Mouse (Mus musculus) frontal cortex, postnatal 36 days (tissue): Measurements from ENCODE around the gene Dbn1.
A peak's percentile ranks its signal among the peaks of the same experiment; 100 is the strongest.

ENCODE experiments used
- DNase-seq, 2 experiments: peaks; one replicate each; pipeline ENCODE4 v3.0.0; 2022; ENCODE audit warnings: low spot score in 2 of 2

Gene Dbn1

DNA sequence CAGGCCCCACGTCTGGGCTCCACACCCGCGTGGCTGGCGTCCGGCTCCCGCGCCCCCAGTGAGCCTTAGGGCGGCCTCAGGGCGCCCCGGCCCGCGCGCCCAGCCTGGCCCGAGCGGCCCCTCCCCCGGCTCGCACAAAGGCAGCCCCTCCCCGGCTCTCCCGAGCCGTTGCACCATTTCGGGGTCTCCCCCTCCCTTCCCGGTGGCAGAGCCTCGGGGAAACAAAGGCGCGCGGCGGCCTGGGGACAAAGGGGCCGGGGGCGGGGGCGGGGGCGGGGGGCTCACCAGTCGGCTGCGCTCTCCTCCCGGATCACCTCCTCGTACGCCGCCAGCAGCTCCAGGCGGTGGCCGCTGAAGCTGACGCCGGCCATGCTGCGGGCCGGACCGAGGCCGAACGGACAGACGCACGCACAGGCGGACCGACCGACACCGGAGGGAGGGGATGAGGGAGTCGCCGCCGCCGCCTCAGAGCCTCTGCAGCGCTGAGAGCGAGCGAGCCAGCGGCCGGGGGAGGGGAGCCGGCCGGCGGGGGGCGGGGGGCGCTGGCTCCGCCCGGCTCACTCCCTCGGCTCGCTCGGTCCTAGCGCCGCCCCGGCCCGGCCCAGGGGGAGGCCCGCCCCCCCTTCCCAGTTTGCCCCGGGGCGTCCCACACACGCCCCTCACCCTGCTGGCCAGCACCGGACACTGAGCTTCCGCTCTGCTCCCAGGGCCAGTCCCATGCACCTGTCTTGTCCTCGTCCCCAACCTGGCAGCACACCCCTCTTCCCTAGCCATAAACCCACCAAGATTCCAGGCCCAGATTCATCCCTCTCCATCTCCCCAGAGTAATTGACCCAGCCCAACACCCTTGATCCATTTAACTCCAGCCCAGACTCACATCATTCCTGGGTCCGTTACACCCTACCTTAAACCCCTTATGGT, at the start of gene Dbn1:
Gene Dbn1, minus strand, starts transcription at position 534 of the 921 bp plus-strand sequence.
- peak in 1 of 2 experiments; percentile 50 for DNase-seq

DNA sequence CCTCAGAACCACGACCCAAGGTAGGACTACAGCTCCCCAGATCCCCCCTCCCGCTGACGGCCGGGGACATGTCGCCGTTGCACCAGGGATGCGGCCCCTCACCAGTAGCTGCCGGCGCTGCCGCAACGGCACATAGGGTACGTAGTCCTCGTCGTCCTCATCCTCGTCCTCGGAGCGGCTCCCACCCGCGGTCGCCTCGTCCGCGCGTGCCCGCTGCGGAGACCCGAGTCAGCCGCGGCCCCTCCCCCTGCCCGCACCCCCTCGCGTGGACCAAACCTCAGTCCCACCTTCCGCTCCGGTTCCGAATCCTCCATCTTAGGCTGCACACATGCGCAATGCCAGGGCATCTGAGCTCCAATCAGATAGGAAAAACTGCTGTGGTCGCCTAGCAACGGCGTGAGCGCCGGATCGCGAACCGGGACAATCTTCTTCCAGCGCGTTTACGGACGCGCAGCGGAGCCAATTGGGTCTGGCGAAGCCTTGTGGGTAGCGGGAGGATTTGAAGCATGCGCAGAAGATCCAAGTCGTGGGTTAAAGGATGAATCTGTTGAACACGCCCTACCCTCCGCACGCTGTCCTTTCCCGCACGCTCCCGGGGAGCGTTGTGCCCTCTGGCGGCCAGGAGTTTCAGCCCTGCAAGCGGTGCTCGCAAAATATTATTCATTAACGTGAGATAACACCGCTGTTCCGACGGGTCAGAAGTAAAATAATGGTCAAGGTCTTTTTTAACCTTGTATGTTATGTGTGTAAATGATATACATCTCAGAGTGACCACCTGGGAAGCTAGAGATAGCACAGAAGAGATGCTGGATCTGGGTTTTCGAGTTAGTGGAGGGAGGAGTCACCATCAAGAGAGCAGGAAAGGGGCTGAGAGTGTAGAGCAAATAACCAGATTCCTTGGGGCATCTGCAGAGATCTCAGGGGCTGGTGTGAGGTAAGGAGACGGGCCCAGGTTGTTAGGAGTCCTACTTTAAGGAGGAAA, 48.6 kb upstream of the Dbn1 start, which contains the start of gene Ddx41:
Gene Ddx41, minus strand, starts transcription at position 465 of the 982 bp plus-strand sequence.
- DNase-seq, result peak; percentile 100

DNA sequence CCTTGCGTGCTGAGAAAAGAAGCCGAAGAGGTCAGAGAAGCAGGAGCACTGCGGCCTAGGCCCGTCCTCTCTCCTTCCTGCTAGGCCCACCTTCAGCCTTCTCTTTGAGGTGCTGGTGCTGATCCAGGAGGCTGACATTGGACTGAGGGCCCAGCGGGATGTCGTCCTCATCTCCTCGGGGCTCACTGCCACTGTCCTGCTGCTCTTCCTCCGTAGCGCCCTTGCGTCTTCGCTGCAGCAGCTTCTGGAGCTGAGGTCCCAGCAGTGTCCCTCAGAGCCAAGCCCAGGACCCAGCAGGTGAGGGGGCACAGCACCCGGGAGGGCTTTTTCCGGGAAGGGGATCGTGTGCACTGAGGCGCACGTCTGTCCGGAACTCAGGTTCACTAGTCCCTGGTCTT, 47.9 kb upstream of the Dbn1 start:
- DNase-seq, result no peak

DNA sequence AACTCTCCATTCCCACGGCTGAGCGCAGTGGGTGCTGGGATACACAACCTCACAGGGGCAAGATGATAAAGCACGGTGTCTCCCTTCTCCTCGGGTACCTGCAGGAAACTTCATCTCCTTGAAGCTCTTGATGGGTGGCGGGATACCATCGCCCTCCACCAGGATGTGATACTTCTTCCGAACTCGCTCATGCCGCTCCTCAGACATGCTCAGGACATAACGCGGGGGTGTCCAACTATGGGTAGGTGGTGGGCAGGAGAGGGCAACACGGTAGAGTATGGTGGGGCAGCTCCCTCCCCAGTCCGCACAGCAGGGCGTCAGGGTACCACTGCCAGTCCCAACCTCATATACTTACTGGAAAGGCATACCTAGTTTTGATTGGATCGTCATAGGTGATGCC, 47.3 kb upstream of the Dbn1 start:
- DNase-seq, result no peak

DNA sequence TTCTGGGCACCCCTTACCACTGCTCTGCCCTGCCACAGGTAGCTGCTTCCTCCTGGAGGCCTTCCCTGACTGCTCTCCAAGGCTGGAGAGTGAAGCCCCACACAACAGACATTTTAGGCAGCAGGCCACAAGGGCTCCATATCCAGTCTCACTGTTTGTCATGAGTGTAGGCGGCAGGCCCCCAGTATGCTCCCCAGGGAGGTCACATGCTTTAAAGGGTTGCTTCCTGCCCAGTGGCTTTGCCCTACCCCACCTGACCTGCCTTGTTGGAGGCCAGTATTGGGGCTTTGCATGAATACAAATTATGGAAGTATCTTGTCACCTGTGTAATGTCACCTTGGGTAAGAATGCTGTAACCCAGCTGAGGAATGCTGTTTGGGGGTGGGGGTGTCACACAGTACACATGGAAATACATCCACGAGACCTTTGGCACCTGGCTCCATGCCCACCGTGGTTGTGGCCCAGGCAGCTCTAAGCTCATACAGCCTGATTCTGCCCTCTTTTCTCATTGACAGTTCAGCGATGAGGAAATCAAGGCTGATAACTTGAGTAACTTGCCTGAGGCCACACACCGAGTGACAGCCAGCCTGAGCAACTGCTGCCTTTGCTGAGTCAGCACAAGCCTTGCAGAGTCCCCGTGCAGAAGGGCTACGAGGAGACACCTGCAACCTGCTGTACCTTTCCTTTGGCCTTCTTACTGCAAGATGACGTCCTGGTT, 41.4 kb upstream of the Dbn1 start, which contains the start of gene Dok3:
Gene Dok3, minus strand, starts transcription at position 99 of the 718 bp plus-strand sequence.
- DNase-seq, result no peak

DNA sequence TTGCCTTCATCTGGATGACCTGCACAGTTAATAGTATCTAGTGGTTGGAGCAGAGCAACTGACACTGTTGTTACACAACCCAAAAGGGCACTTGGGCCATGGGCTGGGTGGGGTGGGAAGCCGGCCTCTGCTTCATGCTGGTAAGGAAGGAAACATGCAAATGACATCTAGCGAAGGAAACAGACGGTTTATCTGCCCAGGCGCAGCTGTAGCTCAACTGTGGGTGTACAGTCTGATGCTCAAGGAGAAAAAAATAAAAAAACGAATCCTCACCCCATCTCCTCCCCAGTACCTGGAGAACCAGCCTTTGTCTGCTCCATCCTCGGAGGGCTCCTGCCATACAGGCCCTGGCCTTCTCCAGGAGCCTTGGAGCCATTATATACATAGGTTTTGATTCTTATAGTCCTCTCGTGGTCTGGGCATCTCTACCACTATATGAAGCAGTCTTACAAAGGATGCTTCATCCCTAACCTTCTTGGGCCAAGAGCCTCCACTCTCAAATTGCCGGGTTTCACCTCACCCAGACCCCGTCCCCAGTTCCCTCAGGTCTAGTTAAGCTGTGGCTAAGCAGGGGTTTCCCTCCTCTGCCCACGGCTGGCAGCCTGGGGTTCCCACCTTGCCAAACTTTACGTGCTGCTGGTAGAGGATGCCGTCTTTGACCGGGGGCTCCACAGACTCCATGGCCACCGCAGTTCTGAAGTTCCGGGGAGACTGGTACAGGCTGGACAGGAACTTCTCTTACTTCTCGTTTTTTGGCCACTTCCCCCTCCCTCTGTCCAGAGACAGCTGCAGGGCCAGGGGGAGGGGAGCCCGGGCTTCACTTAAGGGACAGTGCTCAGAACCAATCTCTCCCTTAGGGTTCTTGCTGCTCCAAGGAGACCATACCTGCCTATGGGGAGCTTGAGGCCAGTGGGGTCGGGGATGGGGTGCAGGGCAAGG, 40.2 kb upstream of the Dbn1 start:
- peak in 1 of 2 experiments; percentile 35 for DNase-seq

DNA sequence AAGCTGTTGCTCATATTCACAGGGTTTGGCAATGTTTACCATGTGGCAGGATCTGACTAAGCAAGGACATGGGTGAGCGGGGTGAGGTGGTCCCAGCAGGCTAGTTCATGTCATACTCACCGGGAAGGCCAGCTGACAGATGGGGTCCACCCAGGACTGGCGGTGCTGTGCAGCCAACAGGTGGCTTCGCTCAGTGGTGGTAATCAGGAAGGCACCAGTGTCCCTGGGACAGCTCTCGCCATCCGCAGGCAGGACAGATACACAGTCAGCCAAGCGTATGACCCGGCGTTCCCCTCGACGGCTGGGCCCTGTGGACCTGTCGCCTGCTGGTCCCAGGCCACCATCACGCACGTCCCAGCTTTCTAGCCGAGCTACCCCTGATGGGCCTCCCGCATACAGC, 39.3 kb upstream of the Dbn1 start:
- no peak for DNase-seq

DNA sequence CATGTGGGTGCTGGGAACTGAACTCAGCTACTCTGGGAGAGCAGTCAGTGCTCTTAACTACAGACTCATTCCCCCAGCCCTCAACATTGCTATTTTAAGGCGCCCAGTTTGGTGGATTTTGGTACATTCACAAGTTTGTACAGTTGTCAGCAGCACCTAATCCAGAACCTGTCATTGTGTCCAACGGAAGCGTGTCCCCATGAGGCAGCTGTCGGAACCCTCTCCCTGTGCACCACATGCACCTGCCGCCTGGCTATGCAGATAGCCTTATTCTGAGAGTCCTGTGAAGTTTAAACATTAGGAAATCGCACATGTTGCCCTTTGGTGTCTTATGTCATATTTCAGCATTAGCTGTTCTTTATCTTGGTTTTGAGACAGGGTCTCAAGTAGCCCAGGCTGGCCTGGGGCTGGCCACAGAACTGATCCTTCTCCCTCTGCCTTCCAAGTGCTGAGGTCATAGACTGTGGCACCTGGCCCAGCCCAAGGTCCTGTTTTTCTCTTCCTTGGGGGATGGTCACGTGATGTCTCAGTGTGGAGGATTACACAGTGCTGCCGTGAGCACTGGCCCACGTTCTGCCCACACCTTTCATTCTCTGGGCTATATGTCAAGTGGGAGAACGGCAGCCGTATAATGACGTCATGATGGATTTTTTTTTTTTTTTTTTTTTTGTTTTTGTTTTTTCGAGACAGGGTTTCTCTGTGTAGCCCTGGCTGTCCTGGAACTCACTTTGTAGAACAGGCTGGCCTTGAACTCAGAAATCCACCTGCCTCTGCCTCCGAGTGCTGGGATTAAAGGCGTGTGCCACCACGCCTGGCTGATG, 38.0 kb upstream of the Dbn1 start:
- DNase-seq, result no peak

DNA sequence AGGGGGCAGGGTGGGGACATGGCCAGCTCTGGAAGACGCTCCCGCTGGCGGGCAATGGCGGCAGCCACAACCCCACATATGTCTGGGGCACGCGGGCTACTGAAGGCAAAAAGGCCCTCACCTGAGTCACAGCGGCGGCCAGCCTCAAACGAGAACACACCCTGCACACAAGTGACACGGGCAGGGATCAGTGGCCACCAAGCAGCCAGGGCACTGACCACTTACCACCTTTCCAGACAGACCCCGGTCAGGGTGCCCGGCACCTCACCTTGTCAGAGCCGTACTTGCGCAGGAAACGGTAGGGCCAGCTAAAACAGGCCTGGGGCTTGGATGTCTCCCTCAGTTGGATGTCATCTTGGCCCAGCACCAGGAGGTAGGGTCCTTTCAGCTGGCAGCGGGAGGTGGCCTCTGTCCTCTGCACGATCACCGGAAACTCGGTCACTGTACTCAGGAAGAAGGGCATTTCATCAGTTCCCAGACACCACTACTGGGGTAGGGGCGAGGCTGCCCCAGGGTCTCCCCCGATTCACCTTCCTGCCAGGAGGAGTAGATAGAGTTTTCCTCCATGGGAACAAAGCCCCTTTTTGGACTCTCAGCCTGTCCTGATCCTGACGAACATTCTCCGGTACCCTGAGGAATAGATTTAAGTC, 36.2 kb upstream of the Dbn1 start:
- DNase-seq, result no peak

DNA sequence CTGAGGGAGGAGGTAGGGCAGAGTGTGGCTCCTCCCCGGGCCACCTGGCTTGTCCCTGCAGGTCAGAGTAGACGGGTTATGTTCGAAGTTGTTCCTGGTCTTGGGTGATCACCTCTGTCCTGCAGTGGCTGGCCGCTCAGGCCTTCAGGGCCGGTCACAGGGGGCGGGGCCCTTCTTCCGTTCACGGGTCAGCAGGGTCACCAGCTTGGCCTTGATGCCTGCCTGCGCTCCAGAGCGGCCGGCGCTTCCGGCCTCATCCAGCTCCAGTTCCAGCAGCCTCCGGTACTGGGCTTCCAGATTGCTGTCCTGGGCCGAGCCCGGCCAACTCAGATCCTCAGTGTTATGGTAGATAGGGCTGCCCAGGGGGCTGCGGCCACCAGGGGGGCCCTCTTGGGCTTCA, 35.4 kb upstream of the Dbn1 start:
- no peak for DNase-seq

DNA sequence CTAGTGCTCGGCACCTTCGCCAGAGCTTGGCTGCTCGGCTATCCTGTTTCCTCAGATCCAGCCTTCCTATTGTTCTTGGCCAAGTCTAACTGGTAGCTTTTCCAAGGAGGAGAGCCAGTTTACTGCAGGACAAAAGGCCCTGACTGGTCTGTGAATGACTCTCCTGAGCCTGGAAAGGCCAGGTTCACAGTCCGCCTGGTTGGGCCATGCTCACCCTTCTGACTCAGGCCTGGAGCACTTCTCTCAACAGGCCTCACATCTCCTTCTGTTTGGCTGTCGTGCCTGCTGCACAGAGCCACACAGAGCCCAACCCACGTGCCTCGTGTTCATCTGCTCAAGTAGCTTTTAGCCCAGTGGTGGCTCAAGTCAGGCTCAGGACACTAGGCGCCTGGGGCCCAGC, 34.8 kb upstream of the Dbn1 start:
- no peak for DNase-seq

DNA sequence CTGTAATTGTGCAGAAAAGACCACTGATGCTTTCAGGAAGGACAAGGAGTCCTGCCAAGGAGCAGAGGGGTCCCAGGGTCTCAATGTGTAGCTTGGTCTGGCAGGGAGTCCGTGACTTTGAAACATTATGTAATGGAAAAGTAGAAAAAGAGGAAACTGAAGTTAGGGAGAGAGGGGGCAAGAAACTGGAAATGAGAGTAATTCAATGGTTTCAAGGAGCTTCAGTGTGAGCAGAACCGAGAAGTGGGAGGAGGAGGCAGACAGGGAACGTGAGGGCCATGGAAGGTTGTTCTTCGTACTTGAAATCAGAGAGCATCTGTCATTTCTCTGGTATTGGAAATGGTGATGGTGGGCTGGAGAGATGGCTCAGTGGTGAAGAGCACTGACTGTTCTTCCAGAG, 31.7 kb upstream of the Dbn1 start:
- no peak for DNase-seq

DNA sequence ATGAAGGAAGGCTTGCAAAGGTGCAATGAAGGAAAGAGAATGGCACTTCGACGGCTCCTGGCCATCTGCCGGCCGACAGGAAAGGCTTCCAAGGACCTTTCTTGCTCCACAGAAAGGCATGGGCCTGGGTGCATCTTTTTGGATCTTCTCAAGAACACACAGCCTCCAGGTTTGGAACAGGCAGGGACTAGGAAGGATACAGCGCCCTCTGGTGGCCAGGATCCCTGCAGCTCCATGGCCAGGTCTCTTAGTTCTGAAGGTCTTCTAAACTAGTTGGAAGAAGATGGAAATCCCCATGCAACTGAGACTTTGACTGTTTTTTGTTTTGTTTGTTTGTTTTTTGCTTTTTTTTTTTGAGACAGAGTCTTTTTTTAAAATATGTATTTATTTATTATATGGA, 29.0 kb upstream of the Dbn1 start:
- peak; percentile 87 to 94 for DNase-seq

DNA sequence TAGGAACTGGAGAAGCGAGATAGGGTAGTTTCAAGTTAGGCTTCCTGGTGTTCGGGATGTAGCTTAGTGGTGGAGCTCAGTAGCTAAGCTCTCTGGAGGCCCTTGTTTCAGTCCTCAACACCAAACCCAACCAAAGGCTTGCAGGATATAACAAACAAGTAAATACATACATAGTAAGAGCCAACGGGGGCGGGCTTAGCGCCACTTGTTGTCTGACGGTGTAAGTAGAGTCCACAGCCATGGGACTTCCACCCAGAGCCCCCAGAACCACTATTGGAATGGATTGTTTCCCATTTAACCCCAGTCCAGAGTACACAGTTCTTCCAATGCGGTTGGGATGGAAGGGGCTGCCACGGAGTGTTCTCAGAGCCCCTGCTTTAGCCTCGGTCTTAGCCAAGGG, 25.9 kb upstream of the Dbn1 start:
- DNase-seq, result no peak

DNA sequence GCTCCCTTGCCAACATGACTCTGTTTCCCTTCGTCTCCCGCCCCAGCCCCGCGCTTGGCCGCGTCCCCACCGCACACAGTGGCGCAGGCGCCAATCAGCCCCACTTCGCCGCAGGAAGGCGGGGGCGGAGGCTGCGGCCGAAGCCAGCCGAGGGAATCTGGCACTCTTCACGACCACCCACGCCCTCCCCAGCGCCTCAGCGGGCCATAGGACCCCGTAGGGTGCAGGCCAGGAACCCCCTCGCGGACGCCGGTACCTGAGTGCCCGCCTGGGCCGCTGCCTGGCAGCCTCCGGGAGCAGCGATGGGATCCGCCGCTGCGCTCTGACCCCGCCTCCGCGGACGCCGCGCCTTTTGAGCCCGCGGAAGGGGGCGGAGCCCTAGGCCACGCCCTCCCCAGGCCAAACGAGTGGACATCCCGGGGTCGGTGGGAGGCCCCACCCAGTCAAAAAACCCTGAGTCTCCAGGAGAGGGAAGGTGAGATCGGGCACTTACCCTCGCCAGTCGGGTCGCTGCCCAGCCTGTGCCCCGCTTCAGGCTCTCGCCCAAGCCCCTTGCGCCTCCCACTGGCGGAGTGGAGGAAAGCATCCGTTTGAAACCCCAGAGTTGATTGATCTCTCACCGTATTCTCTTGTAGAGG, 25.3 kb upstream of the Dbn1 start, which contains the start of gene Pdlim7:
Gene Pdlim7, minus strand, starts transcription at position 566 of the 638 bp plus-strand sequence.
- peak; percentile 84 to 86 for DNase-seq

DNA sequence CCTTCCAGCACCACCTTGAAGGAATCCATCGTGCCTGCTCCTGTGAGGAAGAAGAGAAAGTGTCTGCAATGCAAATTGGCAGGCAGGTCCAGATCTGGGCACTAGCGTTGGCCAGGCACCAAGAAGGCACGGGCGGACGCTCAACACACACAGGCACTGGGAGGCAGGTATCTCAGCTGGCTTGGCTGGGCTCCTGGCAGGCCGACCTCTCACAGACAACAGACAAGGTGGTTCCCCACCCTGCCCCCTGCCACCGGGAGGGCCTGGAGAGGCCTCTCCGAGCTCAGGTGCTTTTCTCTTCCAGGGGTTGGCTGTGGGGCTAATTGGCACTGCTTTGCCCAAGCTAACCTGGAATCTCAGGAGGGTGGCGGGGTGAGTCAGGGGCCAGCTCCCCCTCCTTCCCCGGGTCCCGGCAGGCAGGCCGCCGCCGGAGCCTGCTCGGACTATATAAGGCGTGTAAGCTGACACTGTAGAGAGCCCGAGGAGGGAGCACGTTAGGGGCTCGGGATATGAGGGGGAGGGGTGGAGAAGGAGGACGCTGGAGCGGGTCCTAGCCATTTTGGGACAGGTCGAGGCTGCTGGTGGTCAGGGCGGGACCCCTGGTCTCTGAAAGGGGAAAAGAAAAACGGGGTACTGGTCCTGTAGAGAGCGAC, 24.6 kb upstream of the Dbn1 start:
- DNase-seq, result peak in 1 of 2 experiments; percentile 16

DNA sequence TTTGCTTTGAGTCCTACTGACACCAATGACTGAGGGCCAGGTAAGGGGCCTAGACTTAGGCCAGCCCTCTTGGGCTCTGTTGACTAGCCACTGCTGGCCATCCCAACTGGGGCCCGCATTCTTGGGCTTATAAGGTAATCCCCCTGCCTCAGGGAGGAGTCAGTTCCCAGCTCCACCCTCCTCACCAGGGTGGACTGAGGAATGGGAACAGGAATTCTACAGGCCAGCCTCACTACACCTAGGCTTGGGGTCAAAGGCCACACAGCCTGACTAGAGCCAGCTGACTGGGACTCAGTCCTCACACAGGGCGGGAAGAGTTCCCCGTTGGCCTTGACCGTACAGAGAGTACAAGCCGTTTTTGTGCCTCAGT, 23.6 kb upstream of the Dbn1 start:
- no peak for DNase-seq
